Mouse (Mus musculus): Measurements from ENCODE around the gene Tmem251. TPM values are rescaled to one million over a fixed set of nuclear protein-coding genes. Genes with fewer than 3 reads are reported as not detected.

The Tmem251 gene
- polyA plus RNA-seq, 1 experiment: 4.2 TPM

GRCm38 (mm10) chr12:102729855-102730797 lies 13.4 kb upstream of the Tmem251 start:
- peak overlapping the region; percentile 26; the same call in 1 of the 2 replicates for H3K27ac ChIP-seq (ENCODE audit: control insufficient read depth, insufficient read depth, low read length)
- H3K36me3 ChIP-seq (ENCODE audit: control insufficient read depth, insufficient read depth, low read length): no peaks in the 10 kb centered on the region
- WGBS: 55% methylated on average over 26 of the region's 26 CpGs
- peak; percentile 35 for DNase-seq
- H3K4me3 ChIP-seq (ENCODE audit: control insufficient read depth, insufficient read depth, low read length): no peak overlapping the region
- peaks cover 8% of the 10 kb centered on the region for H3K4me1 ChIP-seq (replicated peaks; ENCODE audit: control insufficient read depth, insufficient read depth, low read length)
- H3K27me3 ChIP-seq (ENCODE audit: control insufficient read depth, insufficient read depth, low read length): no peaks in the 10 kb centered on the region
- TF ChIP-seq POLR2A (IDR thresholded peaks at IDR 0.05; ENCODE audit: control insufficient read depth, extremely low read depth, insufficient read depth, low read length, poor library complexity): no peak
- TF ChIP-seq CTCF (IDR thresholded peaks at IDR 0.05; ENCODE audit: borderline replicate concordance, control insufficient read depth, extremely low read depth, insufficient read depth, low read length, poor library complexity): no peak

GRCm38 (mm10) chr12:102730798-102731619 lies 12.6 kb upstream of the Tmem251 start:
- Histone ChIP-seq H3K36me3 (ENCODE audit: control insufficient read depth, insufficient read depth, low read length) (no peaks in the 10 kb centered on the region), H3K4me3 (ENCODE audit: control insufficient read depth, insufficient read depth, low read length) (no peak overlapping the region), H3K4me1 (replicated peaks; ENCODE audit: control insufficient read depth, insufficient read depth, low read length) (peaks cover 8% of the 10 kb centered on the region), H3K27ac (ENCODE audit: control insufficient read depth, insufficient read depth, low read length) (no peak overlapping the region), H3K27me3 (ENCODE audit: control insufficient read depth, insufficient read depth, low read length) (no peaks in the 10 kb centered on the region)
- DNase-seq: no peak
- WGBS: 71% methylated on average over 16 of the region's 16 CpGs
- TF ChIP-seq POLR2A (IDR thresholded peaks at IDR 0.05; ENCODE audit: control insufficient read depth, extremely low read depth, insufficient read depth, low read length, poor library complexity) (no peak), CTCF (IDR thresholded peaks at IDR 0.05; ENCODE audit: borderline replicate concordance, control insufficient read depth, extremely low read depth, insufficient read depth, low read length, poor library complexity) (no peak)

GRCm38 (mm10) chr12:102733381-102733780 lies 10.2 kb upstream of the Tmem251 start:
- WGBS: 17% methylated on average over 4 of the region's 5 CpGs
- no peak for TF ChIP-seq POLR2A (IDR thresholded peaks at IDR 0.05; ENCODE audit: control insufficient read depth, extremely low read depth, insufficient read depth, low read length, poor library complexity)
- TF ChIP-seq CTCF (IDR thresholded peaks at IDR 0.05; ENCODE audit: borderline replicate concordance, control insufficient read depth, extremely low read depth, insufficient read depth, low read length, poor library complexity): peak; percentile 79; the same call in 1 of the 2 replicates
- no peaks in the 10 kb centered on the region for H3K36me3 ChIP-seq (ENCODE audit: control insufficient read depth, insufficient read depth, low read length)
- peaks cover 8% of the 10 kb centered on the region for H3K4me1 ChIP-seq (replicated peaks; ENCODE audit: control insufficient read depth, insufficient read depth, low read length)
- H3K27ac ChIP-seq (ENCODE audit: control insufficient read depth, insufficient read depth, low read length): no peak overlapping the region
- no peak overlapping the region for H3K4me3 ChIP-seq (ENCODE audit: control insufficient read depth, insufficient read depth, low read length)
- H3K27me3 ChIP-seq (ENCODE audit: control insufficient read depth, insufficient read depth, low read length): no peaks in the 10 kb centered on the region
- peak; percentile 60 for DNase-seq

GRCm38 (mm10) chr12:102739096-102739495 lies 4.5 kb upstream of the Tmem251 start:
- Histone ChIP-seq H3K36me3 (ENCODE audit: control insufficient read depth, insufficient read depth, low read length) (no peaks in the 10 kb centered on the region), H3K27ac (ENCODE audit: control insufficient read depth, insufficient read depth, low read length) (no peak overlapping the region), H3K4me3 (ENCODE audit: control insufficient read depth, insufficient read depth, low read length) (no peak overlapping the region), H3K4me1 (replicated peaks; ENCODE audit: control insufficient read depth, insufficient read depth, low read length) (peaks cover 5% of the 10 kb centered on the region), H3K27me3 (ENCODE audit: control insufficient read depth, insufficient read depth, low read length) (no peaks in the 10 kb centered on the region)
- no peak for TF ChIP-seq CTCF (IDR thresholded peaks at IDR 0.05; ENCODE audit: borderline replicate concordance, control insufficient read depth, extremely low read depth, insufficient read depth, low read length, poor library complexity)
- TF ChIP-seq POLR2A (IDR thresholded peaks at IDR 0.05; ENCODE audit: control insufficient read depth, extremely low read depth, insufficient read depth, low read length, poor library complexity): no peak
- 92% methylated on average over 5 of the region's 5 CpGs for WGBS
- no peak for DNase-seq

- Histone ChIP-seq H3K27ac (ENCODE audit: control insufficient read depth, insufficient read depth, low read length) (no peak overlapping the region), H3K36me3 (ENCODE audit: control insufficient read depth, insufficient read depth, low read length) (no peaks in the 10 kb centered on the region), H3K4me1 (replicated peaks; ENCODE audit: control insufficient read depth, insufficient read depth, low read length) (peaks cover 8% of the 10 kb centered on the region), H3K4me3 (ENCODE audit: control insufficient read depth, insufficient read depth, low read length) (no peak overlapping the region), H3K27me3 (ENCODE audit: control insufficient read depth, insufficient read depth, low read length) (no peaks in the 10 kb centered on the region)
- no peak for TF ChIP-seq POLR2A (IDR thresholded peaks at IDR 0.05; ENCODE audit: control insufficient read depth, extremely low read depth, insufficient read depth, low read length, poor library complexity)
- TF ChIP-seq CTCF (IDR thresholded peaks at IDR 0.05; ENCODE audit: borderline replicate concordance, control insufficient read depth, extremely low read depth, insufficient read depth, low read length, poor library complexity): no peak
- DNase-seq: peak; percentile 51
- 67% methylated on average over 3 of the region's 3 CpGs for WGBS
These were observed 3.3 kb upstream of the Tmem251 start for GRCm38 (mm10) chr12:102740285-102740684.

GRCm38 (mm10) chr12:102742056-102742455 lies 1.5 kb upstream of the Tmem251 start:
- no peak overlapping the region for H3K4me3 ChIP-seq (ENCODE audit: control insufficient read depth, insufficient read depth, low read length)
- WGBS: 98% methylated on average over 7 of the region's 7 CpGs

More at GRCm38 (mm10) chr12:102742056-102742455, 1.5 kb upstream of the Tmem251 start:
- 0 out of 2 replicates have a peak, but pooled peaks cover 3% of the 10 kb centered on the region for H3K36me3 ChIP-seq (ENCODE audit: control insufficient read depth, insufficient read depth, low read length)
- no peaks in the 10 kb centered on the region for H3K27me3 ChIP-seq (ENCODE audit: control insufficient read depth, insufficient read depth, low read length)
- no peak for DNase-seq
- TF ChIP-seq CTCF (IDR thresholded peaks at IDR 0.05; ENCODE audit: borderline replicate concordance, control insufficient read depth, extremely low read depth, insufficient read depth, low read length, poor library complexity) (no peak), POLR2A (IDR thresholded peaks at IDR 0.05; ENCODE audit: control insufficient read depth, extremely low read depth, insufficient read depth, low read length, poor library complexity) (no peak)
- H3K4me1 ChIP-seq (replicated peaks; ENCODE audit: control insufficient read depth, insufficient read depth, low read length): peaks cover 10% of the 10 kb centered on the region
- H3K27ac ChIP-seq (ENCODE audit: control insufficient read depth, insufficient read depth, low read length): no peak overlapping the region
